Mouse (Mus musculus): ENCODE measurements around the gene Sh3kbp1. TPM values are rescaled to one million over a fixed set of nuclear protein-coding genes. Genes with fewer than 3 reads are reported as not detected.
A peak's percentile ranks its signal among the peaks of the same experiment; 100 is the strongest.

The Sh3kbp1 gene
- total and polyA plus RNA-seq, 2 experiments from 2014 or later: 255 to 279 TPM

- WGBS: 42% methylated on average over 1 of the region's 1 CpGs
- no peak for DNase-seq (ENCODE audit: low spot score)
Measured at GRCm38 (mm10) chrX:159685521-159685920, 58.4 kb downstream of the Sh3kbp1 start.

GRCm38 (mm10) chrX:159686850-159687249 lies 59.8 kb downstream of the Sh3kbp1 start:
- H3K4me3 ChIP-seq (ENCODE audit: low read depth, low read length): no peak overlapping the region
- no peaks in the 10 kb centered on the region for H3K27me3 ChIP-seq (ENCODE audit: control insufficient read depth, insufficient read depth, low read length)
- no peak for DNase-seq (ENCODE audit: low spot score)
- 63% methylated on average over 4 of the region's 4 CpGs for WGBS
- no peak overlapping the region for H3K9ac ChIP-seq (replicated peaks; ENCODE audit: low read depth, low read length)
- ATAC-seq (ENCODE audit: insufficient read depth, low read depth): no peak
- TF ChIP-seq CTCF (IDR thresholded peaks at IDR 0.05; ENCODE audit: low read depth) (no peak), EP300 (IDR thresholded peaks at IDR 0.05; ENCODE audit: low read depth) (no peak)
- no peaks in the 10 kb centered on the region for H3K4me1 ChIP-seq (ENCODE audit: control insufficient read depth, insufficient read depth)
- H3K36me3 ChIP-seq (replicated peaks; ENCODE audit: control insufficient read depth, insufficient read depth, low read length): no peaks in the 10 kb centered on the region
- no peaks in the 10 kb centered on the region for H3K9me3 ChIP-seq (replicated peaks; ENCODE audit: control insufficient read depth, low read length)
- no peak overlapping the region for H3K27ac ChIP-seq (ENCODE audit: low read depth)
- no peak overlapping the region for H3K4me2 ChIP-seq (ENCODE audit: low read depth, low read length)

More at GRCm38 (mm10) chrX:159685521-159685920, 58.4 kb downstream of the Sh3kbp1 start:
- TF ChIP-seq EP300 (IDR thresholded peaks at IDR 0.05; ENCODE audit: low read depth): no peak
- no peak for TF ChIP-seq CTCF (IDR thresholded peaks at IDR 0.05; ENCODE audit: low read depth)
- H3K4me2 ChIP-seq (ENCODE audit: low read depth, low read length): no peak overlapping the region
- H3K4me3 ChIP-seq (ENCODE audit: low read depth, low read length): no peak overlapping the region
- H3K27me3 ChIP-seq (ENCODE audit: control insufficient read depth, insufficient read depth, low read length): no peaks in the 10 kb centered on the region
- H3K9ac ChIP-seq (replicated peaks; ENCODE audit: low read depth, low read length): no peak overlapping the region
- H3K9me3 ChIP-seq (replicated peaks; ENCODE audit: control insufficient read depth, low read length): no peaks in the 10 kb centered on the region
- no peaks in the 10 kb centered on the region for H3K4me1 ChIP-seq (ENCODE audit: control insufficient read depth, insufficient read depth)
- no peaks in the 10 kb centered on the region for H3K36me3 ChIP-seq (replicated peaks; ENCODE audit: control insufficient read depth, insufficient read depth, low read length)
- H3K27ac ChIP-seq (ENCODE audit: low read depth): no peak overlapping the region
- no peak for ATAC-seq (ENCODE audit: insufficient read depth, low read depth)

GRCm38 (mm10) chrX:159688698-159689097 lies 61.6 kb downstream of the Sh3kbp1 start:
- TF ChIP-seq CTCF (IDR thresholded peaks at IDR 0.05; ENCODE audit: low read depth) (no peak), EP300 (IDR thresholded peaks at IDR 0.05; ENCODE audit: low read depth) (no peak)
- ATAC-seq (ENCODE audit: insufficient read depth, low read depth): no peak
- no peak overlapping the region for H3K4me3 ChIP-seq (ENCODE audit: low read depth, low read length)
- no peak overlapping the region for H3K4me2 ChIP-seq (ENCODE audit: low read depth, low read length)
- no peak overlapping the region for H3K9ac ChIP-seq (replicated peaks; ENCODE audit: low read depth, low read length)
- no peaks in the 10 kb centered on the region for H3K27me3 ChIP-seq (ENCODE audit: control insufficient read depth, insufficient read depth, low read length)
- no peak for DNase-seq (ENCODE audit: low spot score)
- no peaks in the 10 kb centered on the region for H3K36me3 ChIP-seq (replicated peaks; ENCODE audit: control insufficient read depth, insufficient read depth, low read length)
- H3K9me3 ChIP-seq (replicated peaks; ENCODE audit: control insufficient read depth, low read length): no peaks in the 10 kb centered on the region
- no peaks in the 10 kb centered on the region for H3K4me1 ChIP-seq (ENCODE audit: control insufficient read depth, insufficient read depth)
- no peak overlapping the region for H3K27ac ChIP-seq (ENCODE audit: low read depth)
- WGBS: 78% methylated on average over 5 of the region's 5 CpGs

GRCm38 (mm10) chrX:159689785-159690416 lies 62.8 kb downstream of the Sh3kbp1 start:
- Histone ChIP-seq H3K4me2 (ENCODE audit: low read depth, low read length) (no peak overlapping the region), H3K4me1 (ENCODE audit: control insufficient read depth, insufficient read depth) (no peaks in the 10 kb centered on the region), H3K27me3 (ENCODE audit: control insufficient read depth, insufficient read depth, low read length) (no peaks in the 10 kb centered on the region), H3K9ac (replicated peaks; ENCODE audit: low read depth, low read length) (no peak overlapping the region), H3K36me3 (replicated peaks; ENCODE audit: control insufficient read depth, insufficient read depth, low read length) (no peaks in the 10 kb centered on the region), H3K9me3 (replicated peaks; ENCODE audit: control insufficient read depth, low read length) (no peaks in the 10 kb centered on the region), H3K27ac (ENCODE audit: low read depth) (no peak overlapping the region), H3K4me3 (ENCODE audit: low read depth, low read length) (no peak overlapping the region)
- TF ChIP-seq EP300 (IDR thresholded peaks at IDR 0.05; ENCODE audit: low read depth): no peak
- no peak for ATAC-seq (ENCODE audit: insufficient read depth, low read depth)
- 54% methylated on average over 10 of the region's 10 CpGs for WGBS
- no peak for DNase-seq (ENCODE audit: low spot score)

- Histone ChIP-seq H3K4me1 (ENCODE audit: control insufficient read depth, insufficient read depth) (no peaks in the 10 kb centered on the region), H3K4me2 (ENCODE audit: low read depth, low read length) (no peak overlapping the region), H3K9me3 (replicated peaks; ENCODE audit: control insufficient read depth, low read length) (no peaks in the 10 kb centered on the region), H3K27ac (ENCODE audit: low read depth) (no peak overlapping the region), H3K27me3 (ENCODE audit: control insufficient read depth, insufficient read depth, low read length) (no peaks in the 10 kb centered on the region), H3K4me3 (ENCODE audit: low read depth, low read length) (no peak overlapping the region), H3K9ac (replicated peaks; ENCODE audit: low read depth, low read length) (no peak overlapping the region), H3K36me3 (replicated peaks; ENCODE audit: control insufficient read depth, insufficient read depth, low read length) (no peaks in the 10 kb centered on the region)
- TF ChIP-seq CTCF (IDR thresholded peaks at IDR 0.05; ENCODE audit: low read depth) (no peak), EP300 (IDR thresholded peaks at IDR 0.05; ENCODE audit: low read depth) (no peak)
- no peak for ATAC-seq (ENCODE audit: insufficient read depth, low read depth)
- DNase-seq (ENCODE audit: low spot score): no peak
- WGBS: 50% methylated on average over 5 of the region's 5 CpGs
Measured at GRCm38 (mm10) chrX:159693126-159693525, 66.1 kb downstream of the Sh3kbp1 start.

- no peak for DNase-seq (ENCODE audit: low spot score)
- no peak overlapping the region for H3K4me3 ChIP-seq (ENCODE audit: low read depth, low read length)
- no peaks in the 10 kb centered on the region for H3K4me1 ChIP-seq (ENCODE audit: control insufficient read depth, insufficient read depth)
- no peaks in the 10 kb centered on the region for H3K9me3 ChIP-seq (replicated peaks; ENCODE audit: control insufficient read depth, low read length)
- H3K4me2 ChIP-seq (ENCODE audit: low read depth, low read length): no peak overlapping the region
- 18% methylated on average over 2 of the region's 2 CpGs for WGBS
- TF ChIP-seq CTCF (IDR thresholded peaks at IDR 0.05; ENCODE audit: low read depth): no peak
- TF ChIP-seq EP300 (IDR thresholded peaks at IDR 0.05; ENCODE audit: low read depth): no peak
- H3K36me3 ChIP-seq (replicated peaks; ENCODE audit: control insufficient read depth, insufficient read depth, low read length): no peaks in the 10 kb centered on the region
- H3K9ac ChIP-seq (replicated peaks; ENCODE audit: low read depth, low read length): no peak overlapping the region
- no peaks in the 10 kb centered on the region for H3K27me3 ChIP-seq (ENCODE audit: control insufficient read depth, insufficient read depth, low read length)
- H3K27ac ChIP-seq (ENCODE audit: low read depth): peak overlapping the region; percentile 20; the same call in 1 of the 2 replicates
- no peak for ATAC-seq (ENCODE audit: insufficient read depth, low read depth)
Measured at GRCm38 (mm10) chrX:159696545-159696944, 69.5 kb downstream of the Sh3kbp1 start.

All from heart, postnatal 0 days (tissue).